Mouse (Mus musculus) bone marrow, adult 2 months (tissue): ENCODE results near the gene Creb3l4.

Experiments used
- CTCF ChIP-seq: fragments of 200-500 bp; IDR thresholded peaks from 2 replicates; pipeline ENCODE4 v1.5.1; 2011; ENCODE audit warnings: low read length, control low read depth; ENCODE audit not compliant: control insufficient read depth, insufficient read depth
- POLR2A ChIP-seq: fragments of 200-500 bp; IDR thresholded peaks from 2 replicates; pipeline ENCODE4 v1.6.1; 2011; ENCODE audit warnings: low read depth, mild to moderate bottlenecking, control low read depth, low read length, borderline replicate concordance; ENCODE audit not compliant: control insufficient read depth

- TF ChIP-seq CTCF (no peak), POLR2A (no peak)
These were observed 23.2 kb downstream of the Creb3l4 start for GRCm38 (mm10) chr3:90220088-90220487.
